Mouse (Mus musculus) small intestine, adult 2 months (tissue): ENCODE results near the gene Mcl1.
"Not testable (repeated sequence)": the region's sequence is repeated elsewhere in the genome, so short reads cannot be mapped to it uniquely, and the experiment has no call there.

Experiments used
- CTCF ChIP-seq: fragments of 200-500 bp; IDR thresholded peaks from 2 replicates; pipeline ENCODE4 v1.5.1; 2012; ENCODE audit warnings: low read depth, mild to moderate bottlenecking, control low read depth, inconsistent platforms, low read length, moderate library complexity, mixed read lengths; ENCODE audit not compliant: insufficient replicate concordance, insufficient read length; ENCODE audit errors: extremely low read depth
- POLR2A ChIP-seq: fragments of 200-500 bp; IDR thresholded peaks from 2 replicates; pipeline ENCODE4 v1.6.1; 2012; ENCODE audit warnings: low read depth, mild to moderate bottlenecking, control low read depth, inconsistent platforms, low read length, moderate library complexity

- not testable (repeated sequence) for TF ChIP-seq CTCF, POLR2A
These were observed 4.2 kb upstream of the Mcl1 start for GRCm38 (mm10) chr3:95654371-95654770.
